Mouse (Mus musculus) midbrain, postnatal 0 days (tissue): ENCODE measurements around the gene Prn. TPM values are rescaled to one million over a fixed set of nuclear protein-coding genes. Genes with fewer than 3 reads are reported as not detected.

Experiments used
- ATAC-seq: fragments of 200-750 bp; cut with Nextera tagmentation; 2 replicates; pipeline ENCODE4 v1.8.0; 2017; ENCODE audit warnings: moderate number of reproducible peaks, mild to moderate bottlenecking, moderate TSS enrichment, moderate library complexity; ENCODE audit not compliant: low FRiP score
- DNase-seq: peaks from one replicate; pipeline ENCODE4 v3.0.0-alpha.2; 2015; ENCODE audit warnings: low spot score
- H3K27ac ChIP-seq: fragments of 300-500 bp; sonication (generic); 2 replicates; pipeline ENCODE4 v1.5.1; 2014; ENCODE audit warnings: low read depth, mild to moderate bottlenecking, low read length, mixed read lengths
- H3K27me3 ChIP-seq: fragments of 300-500 bp; sonication (generic); 2 replicates; pipeline ENCODE4 v1.6.1; 2014; ENCODE audit warnings: low read length, control low read depth, mixed read lengths; ENCODE audit not compliant: insufficient read depth
- H3K36me3 ChIP-seq: fragments of 300-500 bp; sonication (generic); 2 replicates; pipeline ENCODE4 v1.6.1; 2014; ENCODE audit warnings: low read length, control low read depth, mixed read lengths; ENCODE audit not compliant: insufficient read depth
- H3K4me1 ChIP-seq: fragments of 300-500 bp; sonication (generic); 2 replicates; pipeline ENCODE4 v1.6.1; 2014; ENCODE audit warnings: mild to moderate bottlenecking, control low read depth, antibody characterized with exemption, low read length, mixed read lengths; ENCODE audit not compliant: insufficient read depth
- H3K4me2 ChIP-seq: fragments of 300-500 bp; sonication (generic); 2 replicates; pipeline ENCODE4 v1.6.1; 2014; ENCODE audit warnings: low read depth, mild to moderate bottlenecking, low read length, mixed read lengths; ENCODE audit not compliant: poor library complexity, severe bottlenecking
- H3K4me3 ChIP-seq: fragments of 300-500 bp; sonication (generic); 2 replicates; pipeline ENCODE4 v1.5.1; 2014; ENCODE audit warnings: low read depth, mild to moderate bottlenecking, low read length, moderate library complexity
- H3K9ac ChIP-seq: fragments of 300-500 bp; sonication (generic); replicated peaks from 2 replicates; pipeline ENCODE4 v1.6.1; 2014; ENCODE audit warnings: mild to moderate bottlenecking, low read length, moderate library complexity, mixed read lengths; ENCODE audit not compliant: poor library complexity, severe bottlenecking
- H3K9me3 ChIP-seq: fragments of 300-500 bp; sonication (generic); 2 replicates; pipeline ENCODE4 v1.6.1; 2016; ENCODE audit warnings: low read length, control low read depth
- CTCF ChIP-seq: IDR thresholded peaks from 2 replicates; pipeline ENCODE4 v1.5.1; 2016; ENCODE audit warnings: antibody characterized with exemption, mild to moderate bottlenecking
- WGBS: fragments of 180-500 bp; shearing (Covaris S2); extraction: QIAGEN DNeasy Blood & Tissue Kit; methylation state at CpG from one replicate; pipeline ENCODE4 v1.1.7; 2014; 5-methylcytosine and 5-hydroxymethylcytosine counted together
- polyA plus RNA-seq: library from polyadenylated mRNA; unstranded; fragments of >200 nt; fragmentation: Nextera tagmentation; extraction: Ambion mirVana; gene quantifications from 2 replicates; pipeline ENCODE4 v1.2.1, GENCODE M21; 2015
- total RNA-seq: library from RNA; depleted of rRNA; stranded (reverse); fragments of >200 nt; gene quantifications from 2 replicates; pipeline ENCODE4 v1.2.3, GENCODE M21; 2014

Gene Prn
- total and polyA plus RNA-seq, 2 experiments from 2014 or later: not detected

DNA sequence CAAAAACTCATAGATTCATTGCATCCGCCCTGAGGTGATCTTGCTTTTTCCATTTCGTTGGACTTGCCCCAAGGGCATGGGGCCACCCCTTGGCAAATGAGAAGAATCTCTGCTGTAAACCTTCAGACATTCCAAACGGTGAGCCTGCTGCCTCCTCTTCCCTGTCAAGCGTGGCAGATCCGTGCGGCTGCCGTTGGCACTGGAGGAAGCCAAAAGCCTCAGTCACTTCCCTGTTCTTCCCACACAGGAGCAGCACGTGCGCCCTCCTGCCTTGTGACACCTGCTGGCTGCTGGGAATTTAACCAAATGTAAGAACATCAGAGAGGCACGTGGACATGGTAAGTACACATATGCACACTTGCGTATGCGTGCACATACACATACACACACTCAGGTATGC is 86.0 kb downstream of the Prn start:
- no peak for DNase-seq
- Histone ChIP-seq H3K27ac (no peak overlapping the region), H3K4me2 (no peak overlapping the region), H3K27me3 (no peaks in the 10 kb centered on the region), H3K9me3 (no peaks in the 10 kb centered on the region), H3K36me3 (peaks cover 14% of the 10 kb centered on the region; the same call in 1 of the 2 replicates), H3K4me3 (no peak overlapping the region), H3K4me1 (no peaks in the 10 kb centered on the region), H3K9ac (no peak overlapping the region)
- 89% methylated on average over 12 of the region's 12 CpGs for WGBS
- TF ChIP-seq CTCF: no peak
- ATAC-seq: no peak

- DNase-seq: no peak
- 91% methylated on average over 7 of the region's 7 CpGs for WGBS
Measured at GRCm38 (mm10) chr2:131996369-131996768, 86.6 kb downstream of the Prn start.

GRCm38 (mm10) chr2:131997356-131997755 is 87.6 kb downstream of the Prn start:
- H3K9ac ChIP-seq: no peak overlapping the region
- H3K36me3 ChIP-seq: peaks cover 17% of the 10 kb centered on the region; the same call in 1 of the 2 replicates
- TF ChIP-seq CTCF: no peak
- no peaks in the 10 kb centered on the region for H3K4me1 ChIP-seq
- H3K27ac ChIP-seq: no peak overlapping the region
- no peak for ATAC-seq
- no peaks in the 10 kb centered on the region for H3K9me3 ChIP-seq
- peak; percentile 22 for DNase-seq
- no peaks in the 10 kb centered on the region for H3K27me3 ChIP-seq
- WGBS: 44% methylated on average over 5 of the region's 5 CpGs
- H3K4me3 ChIP-seq: no peak overlapping the region
- H3K4me2 ChIP-seq: no peak overlapping the region

More at GRCm38 (mm10) chr2:131996369-131996768, 86.6 kb downstream of the Prn start:
- H3K4me2 ChIP-seq: no peak overlapping the region
- ATAC-seq: no peak
- peaks cover 14% of the 10 kb centered on the region; the same call in 1 of the 2 replicates for H3K36me3 ChIP-seq
- no peak overlapping the region for H3K9ac ChIP-seq
- TF ChIP-seq CTCF: no peak
- H3K4me3 ChIP-seq: no peak overlapping the region
- no peak overlapping the region for H3K27ac ChIP-seq
- H3K27me3 ChIP-seq: no peaks in the 10 kb centered on the region
- H3K4me1 ChIP-seq: no peaks in the 10 kb centered on the region
- no peaks in the 10 kb centered on the region for H3K9me3 ChIP-seq

GRCm38 (mm10) chr2:132001696-132002334 is 92.1 kb downstream of the Prn start:
- Histone ChIP-seq H3K27me3 (no peaks in the 10 kb centered on the region), H3K9me3 (no peaks in the 10 kb centered on the region), H3K4me2 (no peak overlapping the region), H3K27ac (no peak overlapping the region), H3K36me3 (peaks cover 7% of the 10 kb centered on the region), H3K4me1 (no peaks in the 10 kb centered on the region), H3K4me3 (no peak overlapping the region), H3K9ac (no peak overlapping the region)
- 93% methylated on average over 13 of the region's 13 CpGs for WGBS
- DNase-seq (no peak), ATAC-seq (no peak)
- TF ChIP-seq CTCF: no peak

GRCm38 (mm10) chr2:132003916-132004315 is 94.2 kb downstream of the Prn start:
- no peak overlapping the region for H3K4me3 ChIP-seq
- no peaks in the 10 kb centered on the region for H3K9me3 ChIP-seq
- no peak for DNase-seq
- H3K27me3 ChIP-seq: no peaks in the 10 kb centered on the region
- H3K27ac ChIP-seq: no peak overlapping the region
- WGBS: 87% methylated on average over 5 of the region's 5 CpGs
- ATAC-seq: no peak
- H3K4me2 ChIP-seq: no peak overlapping the region
- no peaks in the 10 kb centered on the region for H3K4me1 ChIP-seq
- no peak for TF ChIP-seq CTCF
- no peak overlapping the region for H3K9ac ChIP-seq
- peaks cover 11% of the 10 kb centered on the region for H3K36me3 ChIP-seq

DNA sequence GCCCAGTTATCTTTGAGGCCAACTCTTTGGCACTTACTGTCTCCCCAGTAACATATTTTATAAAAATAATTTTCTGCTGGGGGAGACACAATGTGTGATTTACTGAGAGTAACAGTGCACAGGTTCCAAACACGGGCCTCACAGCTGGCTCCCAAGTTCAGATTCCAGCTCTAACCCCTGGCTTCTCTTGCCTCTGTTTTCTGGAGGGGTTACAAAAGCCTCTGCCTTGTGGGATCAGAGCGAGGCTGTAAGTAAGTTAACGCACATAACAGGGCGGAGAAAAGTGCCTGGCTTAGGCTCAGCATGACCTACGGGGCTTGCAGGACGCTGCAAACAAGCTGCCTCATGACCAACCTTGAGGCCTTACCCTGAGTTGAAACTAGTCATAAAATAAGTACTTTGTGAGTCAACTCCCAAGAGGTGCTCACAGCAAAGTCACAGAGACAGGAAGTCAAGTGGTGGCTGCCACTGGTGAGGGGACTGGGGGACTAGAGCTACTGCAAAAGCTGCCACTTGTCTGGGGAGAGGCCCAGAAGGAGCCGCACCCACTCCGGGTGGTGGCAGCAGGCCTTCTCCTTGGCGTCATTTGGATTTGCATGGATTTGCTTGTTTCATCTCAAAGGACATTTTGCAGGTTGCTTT is 94.9 kb downstream of the Prn start:
- 85% methylated on average over 9 of the region's 9 CpGs for WGBS
- no peaks in the 10 kb centered on the region for H3K4me1 ChIP-seq
- DNase-seq (no peak), ATAC-seq (no peak)
- TF ChIP-seq CTCF: no peak
- H3K27ac ChIP-seq: no peak overlapping the region
- no peak overlapping the region for H3K4me3 ChIP-seq
- H3K9me3 ChIP-seq: no peaks in the 10 kb centered on the region
- no peak overlapping the region for H3K9ac ChIP-seq
- H3K36me3 ChIP-seq: peaks cover 15% of the 10 kb centered on the region
- H3K4me2 ChIP-seq: no peak overlapping the region
- H3K27me3 ChIP-seq: no peaks in the 10 kb centered on the region
